Mouse (Mus musculus): ENCODE results near the gene Itpr2.

- TF ChIP-seq POLR2A (IDR thresholded peaks at IDR 0.05; ENCODE audit: borderline replicate concordance, extremely low read depth, low read depth, low read length) (no peak), CTCF (IDR thresholded peaks at IDR 0.05; ENCODE audit: insufficient read depth, low read length) (no peak)
Observed at GRCm38 (mm10) chr6:146460936-146461335, 41.1 kb downstream of the Itpr2 start.
